Mouse (Mus musculus) spleen, adult 2 months (tissue): Measurements from ENCODE around the gene Homer3. TPM values are rescaled to one million over a fixed set of nuclear protein-coding genes. Genes with fewer than 3 reads are reported as not detected.

Experiments used
- DNase-seq, 2 experiments: peaks; one replicate each; pipeline versions ENCODE4 v3.0.0 to v3.0.0-alpha.2; 2012 to 2021; ENCODE audit warnings: low spot score in 2 of 2, low read depth in 1 of 2
- H3K27ac ChIP-seq: fragments of 200-500 bp; 2 replicates; pipeline ENCODE4 v1.5.1; 2012; ENCODE audit warnings: low read length, inconsistent platforms; ENCODE audit not compliant: insufficient read depth
- H3K27me3 ChIP-seq: fragments of 200-500 bp; 2 replicates; pipeline ENCODE4 v1.6.1; 2012; ENCODE audit warnings: mild to moderate bottlenecking, moderate library complexity, low read length, inconsistent platforms; ENCODE audit not compliant: control insufficient read depth, insufficient read depth
- H3K36me3 ChIP-seq: fragments of 200-500 bp; 2 replicates; pipeline ENCODE4 v1.6.1; 2012; ENCODE audit warnings: mild to moderate bottlenecking, low read length, inconsistent platforms; ENCODE audit not compliant: control insufficient read depth, insufficient read depth
- H3K4me1 ChIP-seq: fragments of 200-500 bp; 2 replicates; pipeline ENCODE4 v1.6.1; 2011; ENCODE audit warnings: inconsistent platforms; ENCODE audit not compliant: control insufficient read depth, insufficient read depth, insufficient read length
- H3K4me3 ChIP-seq: fragments of 200-500 bp; 2 replicates; pipeline ENCODE4 v1.5.1; 2011; ENCODE audit warnings: mild to moderate bottlenecking, inconsistent platforms; ENCODE audit not compliant: insufficient read depth, insufficient read length; ENCODE audit errors: extremely low read depth
- CTCF ChIP-seq: fragments of 200-500 bp; IDR thresholded peaks from 2 replicates; pipeline ENCODE4 v1.5.1; 2011; ENCODE audit warnings: mild to moderate bottlenecking, inconsistent platforms; ENCODE audit not compliant: insufficient read depth, insufficient read length, insufficient replicate concordance; ENCODE audit errors: extremely low read depth
- POLR2A ChIP-seq: fragments of 200-500 bp; IDR thresholded peaks from 2 replicates; pipeline ENCODE4 v1.6.1; 2011; ENCODE audit warnings: low read depth, low read length, inconsistent platforms
- WGBS: fragments of 180-500 bp; shearing (Covaris S2); methylation state at CpG from one replicate; pipeline ENCODE4 v1.1.7; 2018; 5-methylcytosine and 5-hydroxymethylcytosine counted together
- polyA plus RNA-seq: library from polyadenylated mRNA; depleted of rRNA; stranded (reverse); fragments of >200 nt; gene quantifications from 2 replicates; pipeline ENCODE4 v1.2.3, GENCODE M21; 2012; rRNA removed

Homer3 gene
- polyA plus RNA-seq, 1 experiment = 28.1 TPM

DNA sequence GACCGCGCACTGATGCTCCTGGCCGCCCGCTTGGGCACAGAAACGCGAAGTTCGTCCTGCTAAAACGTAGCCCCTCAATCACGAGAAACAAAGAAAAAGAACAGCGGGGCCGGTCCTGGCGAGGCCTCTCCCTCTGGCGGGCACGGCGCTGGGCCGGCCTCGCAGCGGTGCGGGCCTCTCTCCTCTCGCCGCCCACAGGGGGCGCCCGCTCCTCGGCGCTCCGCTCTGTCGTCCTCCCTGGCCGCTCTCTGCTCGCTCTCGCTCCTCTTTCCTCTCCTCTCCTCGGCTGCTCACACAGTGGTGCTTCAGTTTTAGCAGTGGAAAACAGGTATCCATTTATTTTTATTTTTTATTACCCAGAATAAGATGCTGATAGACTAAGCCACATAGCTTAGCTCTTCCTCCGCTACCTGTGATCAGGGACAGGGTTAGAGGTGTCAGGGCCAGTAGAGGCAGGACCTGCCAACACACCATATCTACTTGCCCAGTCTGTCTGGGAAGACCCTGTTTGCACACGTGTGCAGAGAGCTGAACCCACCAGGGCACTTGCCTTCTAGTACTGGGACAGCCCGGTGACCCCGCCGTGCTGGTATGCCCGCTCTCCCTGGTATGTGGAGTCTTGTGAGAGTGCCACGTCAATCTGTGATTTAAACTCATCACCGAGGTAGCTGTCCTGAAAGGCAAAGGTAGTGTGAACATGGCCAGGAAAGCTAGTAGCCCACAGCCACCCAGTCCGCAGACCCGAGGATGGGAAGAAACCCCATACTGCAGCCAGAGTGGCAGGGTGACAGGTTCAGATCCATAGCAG lies 49.6 kb downstream of the Homer3 start:
- Histone ChIP-seq H3K4me1 (no peaks in the 10 kb centered on the region), H3K4me3 (no peak overlapping the region), H3K27ac (no peak overlapping the region), H3K27me3 (no peaks in the 10 kb centered on the region), H3K36me3 (peaks cover 57% of the 10 kb centered on the region)
- 82% methylated on average over 41 of the region's 41 CpGs for WGBS
- DNase-seq = no peak
- no peak for TF ChIP-seq CTCF
- no peak for TF ChIP-seq POLR2A

GRCm38 (mm10) chr8:70332878-70333202 lies 50.2 kb downstream of the Homer3 start:
- H3K36me3 ChIP-seq = peaks cover 63% of the 10 kb centered on the region
- no peaks in the 10 kb centered on the region for H3K4me1 ChIP-seq
- WGBS = 93% methylated on average over 6 of the region's 6 CpGs
- H3K27ac ChIP-seq = no peak overlapping the region
- DNase-seq = no peak
- no peak for TF ChIP-seq POLR2A
- no peak for TF ChIP-seq CTCF
- no peak overlapping the region for H3K4me3 ChIP-seq
- no peaks in the 10 kb centered on the region for H3K27me3 ChIP-seq

DNA sequence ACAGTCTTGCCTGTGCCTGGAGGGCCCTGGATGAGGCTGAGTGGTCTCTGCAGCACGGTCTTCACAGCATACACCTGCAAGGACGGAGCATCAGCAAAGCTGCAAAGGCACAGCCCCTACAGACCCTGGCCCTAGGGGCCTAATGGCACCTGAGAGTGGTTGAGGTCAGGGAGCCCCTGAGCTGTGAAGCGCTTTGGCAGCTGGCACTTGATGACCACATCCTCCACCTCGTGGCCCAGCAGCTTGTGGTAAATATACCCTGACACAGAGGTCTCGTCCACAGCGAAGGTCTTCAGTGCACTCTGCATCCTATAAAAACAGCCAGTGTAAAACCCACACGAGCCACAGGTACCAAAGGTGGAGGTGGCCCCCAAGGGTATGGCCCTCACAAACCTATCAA lies 56.3 kb downstream of the Homer3 start:
- TF ChIP-seq POLR2A (no peak), CTCF (no peak)
- no peaks in the 10 kb centered on the region; the same call in 1 of the 2 replicates for H3K4me1 ChIP-seq
- no peak overlapping the region for H3K4me3 ChIP-seq
- H3K27me3 ChIP-seq = no peaks in the 10 kb centered on the region
- WGBS = 79% methylated on average over 7 of the region's 7 CpGs
- no peak for DNase-seq
- peaks cover 71% of the 10 kb centered on the region for H3K36me3 ChIP-seq
- H3K27ac ChIP-seq = no peak overlapping the region

DNA sequence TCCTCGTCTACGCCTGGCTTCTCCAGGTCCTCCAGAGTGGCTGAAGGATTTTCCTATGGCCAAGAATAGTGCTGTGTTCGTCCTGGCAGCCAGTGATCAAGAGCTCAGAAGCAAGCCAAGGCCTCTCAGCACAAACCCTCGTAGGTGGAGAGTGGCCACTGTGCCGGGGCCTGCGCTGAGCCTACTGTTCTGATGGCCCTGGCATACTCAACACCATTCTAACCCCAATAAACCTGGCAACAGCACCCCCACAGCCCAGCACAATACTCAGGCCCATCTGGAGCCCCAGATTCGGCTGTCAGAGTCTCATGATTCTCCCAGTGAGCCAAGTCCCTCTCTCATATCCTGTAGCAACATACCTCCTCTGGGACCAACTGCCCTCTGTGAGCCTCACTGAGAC lies 58.0 kb downstream of the Homer3 start:
- no peak overlapping the region for H3K4me3 ChIP-seq
- H3K27ac ChIP-seq = no peak overlapping the region
- 92% methylated on average over 7 of the region's 7 CpGs for WGBS
- no peaks in the 10 kb centered on the region; the same call in 1 of the 2 replicates for H3K4me1 ChIP-seq
- DNase-seq = no peak
- no peaks in the 10 kb centered on the region for H3K27me3 ChIP-seq
- H3K36me3 ChIP-seq = peaks cover 55% of the 10 kb centered on the region
- TF ChIP-seq POLR2A (no peak), CTCF (no peak)

GRCm38 (mm10) chr8:70342007-70342406 lies 59.4 kb downstream of the Homer3 start:
- H3K27me3 ChIP-seq = no peaks in the 10 kb centered on the region
- 52% methylated on average over 14 of the region's 14 CpGs for WGBS
- no peak overlapping the region for H3K4me3 ChIP-seq
- no peaks in the 10 kb centered on the region; the same call in 1 of the 2 replicates for H3K4me1 ChIP-seq
- H3K27ac ChIP-seq = no peak overlapping the region
- peaks cover 47% of the 10 kb centered on the region for H3K36me3 ChIP-seq
- no peak for TF ChIP-seq CTCF
- no peak for DNase-seq

DNA sequence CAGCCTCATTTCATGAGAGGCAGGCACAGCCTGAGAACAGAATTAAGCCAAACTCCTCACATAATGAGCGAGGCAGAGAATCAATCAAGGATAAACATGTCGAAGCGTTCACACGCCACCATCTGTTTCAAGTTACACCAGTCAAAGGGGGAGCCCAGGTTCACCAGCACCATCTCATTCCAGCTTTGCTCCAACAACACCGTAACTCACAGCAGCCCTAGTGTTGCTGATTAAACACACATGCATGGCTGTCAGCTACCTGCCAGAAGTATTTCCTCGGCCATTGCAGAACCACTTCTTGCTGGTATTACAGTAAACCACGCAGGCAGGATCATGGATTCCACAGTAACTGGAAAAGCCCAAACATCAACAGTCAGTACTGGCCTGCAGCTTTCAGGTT lies 60.4 kb downstream of the Homer3 start:
- WGBS = 95% methylated on average over 7 of the region's 7 CpGs
- no peaks in the 10 kb centered on the region; the same call in 1 of the 2 replicates for H3K4me1 ChIP-seq

GRCm38 (mm10) chr8:70343696-70344095 lies 61.1 kb downstream of the Homer3 start:
- Histone ChIP-seq H3K36me3 (peaks cover 30% of the 10 kb centered on the region), H3K4me1 (peaks cover 1% of the 10 kb centered on the region; the same call in 1 of the 2 replicates), H3K27ac (no peak overlapping the region), H3K27me3 (no peaks in the 10 kb centered on the region), H3K4me3 (no peak overlapping the region)
- 86% methylated on average over 6 of the region's 6 CpGs for WGBS
- no peak for DNase-seq
- no peak for TF ChIP-seq POLR2A
- TF ChIP-seq CTCF = peak; percentile 21; the same call in 1 of the 2 replicates

More for the DNA sequence above, 60.4 kb downstream of the Homer3 start:
- no peaks in the 10 kb centered on the region for H3K27me3 ChIP-seq
- no peak overlapping the region for H3K27ac ChIP-seq
- no peak overlapping the region for H3K4me3 ChIP-seq
- TF ChIP-seq CTCF (no peak), POLR2A (no peak)
- DNase-seq = no peak
- H3K36me3 ChIP-seq = peaks cover 36% of the 10 kb centered on the region

Other genes with a start within 250 kb of the Homer3 start
- 83.3 and 108 TPM in 2 replicates for gene Mau2, start 240.1 kb upstream of the Homer3 start, polyA plus RNA-seq
- gene Sugp1, start 240.0 kb upstream of the Homer3 start, polyA plus RNA-seq = 8.9 and 9.4 TPM in 2 replicates
- 2.0 and 2.3 TPM in 2 replicates for gene Tm6sf2, start 209.9 kb upstream of the Homer3 start, polyA plus RNA-seq
- gene Hapln4, start 199.4 kb upstream of the Homer3 start, polyA plus RNA-seq = 0.28 and 0.36 TPM in 2 replicates
- 0.04 and 0.09 TPM in 2 replicates for gene Ncan, start 162.0 kb upstream of the Homer3 start, polyA plus RNA-seq
- gene Nr2c2ap, start 151.5 kb upstream of the Homer3 start, polyA plus RNA-seq = 14.0 and 16.4 TPM in 2 replicates
- 22.5 and 24.6 TPM in 2 replicates for gene Rfxank, start 143.7 kb upstream of the Homer3 start, polyA plus RNA-seq
- 55.8 and 73.6 TPM in 2 replicates for gene Borcs8, start 143.3 kb upstream of the Homer3 start, polyA plus RNA-seq
- 2.3 and 4.3 TPM in 2 replicates for gene Mef2b, start 143.1 kb upstream of the Homer3 start, polyA plus RNA-seq
- gene Tmem161a, start 110.5 kb upstream of the Homer3 start, polyA plus RNA-seq = 59.9 and 76.8 TPM in 2 replicates
- gene Slc25a42, start 70.5 kb upstream of the Homer3 start, polyA plus RNA-seq = 16.4 and 18.6 TPM in 2 replicates
- gene Sugp2, start 48.6 kb upstream of the Homer3 start, polyA plus RNA-seq = 38.3 and 40.0 TPM in 2 replicates
- gene Armc6, start 48.4 kb upstream of the Homer3 start, polyA plus RNA-seq = 11.5 and 14.1 TPM in 2 replicates
- 37.4 and 44.5 TPM in 2 replicates for gene Ddx49, start 19.7 kb downstream of the Homer3 start, polyA plus RNA-seq
- gene Cope, start 19.7 kb downstream of the Homer3 start, polyA plus RNA-seq = 200 and 269 TPM in 2 replicates
- gene Cers1, start 32.9 kb downstream of the Homer3 start, polyA plus RNA-seq = 0.52 and 0.61 TPM in 2 replicates
- 0.33 and 0.40 TPM in 2 replicates for gene Gdf1, start 47.0 kb downstream of the Homer3 start, polyA plus RNA-seq
- gene Upf1, start 70.5 kb downstream of the Homer3 start, polyA plus RNA-seq = 38.9 and 43.2 TPM in 2 replicates
- 0.46 and 0.56 TPM in 2 replicates for gene Comp, start 90.7 kb downstream of the Homer3 start, polyA plus RNA-seq
- 18.9 and 22.1 TPM in 2 replicates for gene Crtc1, start 156.8 kb downstream of the Homer3 start, polyA plus RNA-seq
- 21.8 and 30.9 TPM in 2 replicates for gene Klhl26, start 194.1 kb downstream of the Homer3 start, polyA plus RNA-seq
- 0.14 TPM in 1 of 2 replicates, not detected in the other for gene Tmem59l, start 204.5 kb downstream of the Homer3 start, polyA plus RNA-seq
- 3.4 and 5.4 TPM in 2 replicates for gene Crlf1, start 210.3 kb downstream of the Homer3 start, polyA plus RNA-seq
- 86.2 and 132 TPM in 2 replicates for gene Rex1bd, start 223.9 kb downstream of the Homer3 start, polyA plus RNA-seq
- gene Uba52, start 228.0 kb downstream of the Homer3 start, polyA plus RNA-seq = 611 and 613 TPM in 2 replicates
- gene Fkbp8, start 244.9 kb downstream of the Homer3 start, polyA plus RNA-seq = 305 and 370 TPM in 2 replicates
- 50.2 and 52.0 TPM in 2 replicates for gene Kxd1, start 245.1 kb downstream of the Homer3 start, polyA plus RNA-seq